Mouse (Mus musculus): ENCODE measurements around the gene Slc38a8. TPM values are rescaled to one million over a fixed set of nuclear protein-coding genes. Genes with fewer than 3 reads are reported as not detected.
A peak's percentile ranks its signal among the peaks of the same experiment; 100 is the strongest.

The Slc38a8 gene
- polyA plus RNA-seq, 1 experiment = 1.3 TPM

DNA sequence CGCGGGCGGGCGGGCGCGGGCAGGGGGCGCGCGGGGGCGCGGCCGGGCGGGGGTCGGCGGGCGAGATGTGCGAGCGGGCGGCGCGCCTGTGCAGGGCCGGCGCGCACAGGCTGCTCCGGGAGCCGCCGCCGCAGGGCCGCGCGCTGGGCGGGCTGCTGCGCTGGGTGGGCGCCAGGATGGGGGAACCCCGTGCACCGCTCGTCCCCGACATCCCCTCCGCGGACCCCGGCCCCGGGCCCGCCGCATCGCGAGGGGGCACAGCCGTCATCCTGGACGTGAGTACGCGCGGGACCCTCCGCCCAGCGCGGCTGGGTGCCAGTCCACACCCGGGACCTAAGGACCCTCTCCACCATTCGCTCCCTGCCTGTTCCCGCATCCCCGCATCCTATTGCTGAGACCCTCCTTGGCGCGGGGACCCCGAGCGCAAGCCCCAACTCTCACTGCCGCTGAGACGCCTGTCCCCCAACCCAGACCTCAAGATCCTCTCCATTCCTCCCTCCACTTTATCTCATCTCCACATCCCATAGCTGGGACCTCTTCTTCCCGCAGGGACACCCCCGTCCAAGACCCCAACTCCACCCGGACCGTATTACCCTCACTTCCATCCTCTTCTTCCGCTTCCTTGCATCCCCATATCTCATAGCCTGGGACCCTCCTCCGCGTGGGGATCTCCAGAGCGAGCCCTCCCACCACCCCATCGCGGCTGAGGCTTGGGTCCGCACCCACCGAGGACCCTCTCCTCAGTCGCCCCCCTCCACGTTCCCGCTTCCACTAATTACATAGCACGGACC is 54.3 kb downstream of the Slc38a8 start:
- Histone ChIP-seq H3K36me3 (ENCODE audit: control insufficient read depth, insufficient read depth, low read length) (no peaks in the 10 kb centered on the region), H3K27me3 (ENCODE audit: control insufficient read depth, insufficient read depth, low read length) (no peaks in the 10 kb centered on the region), H3K4me3 (ENCODE audit: control insufficient read depth, low read depth, low read length) (peak overlapping the region; percentile 19), H3K27ac (ENCODE audit: control insufficient read depth, insufficient read depth, low read depth, low read length) (no peak overlapping the region), H3K4me1 (ENCODE audit: control insufficient read depth, insufficient read depth, low read length) (peaks cover 7% of the 10 kb centered on the region)
- TF ChIP-seq POLR2A (IDR thresholded peaks at IDR 0.05; ENCODE audit: control insufficient read depth, low read depth, low read length) = no peak
- TF ChIP-seq CTCF (IDR thresholded peaks at IDR 0.05; ENCODE audit: control insufficient read depth, insufficient read depth, insufficient replicate concordance, low read depth, low read length) = no peak

DNA sequence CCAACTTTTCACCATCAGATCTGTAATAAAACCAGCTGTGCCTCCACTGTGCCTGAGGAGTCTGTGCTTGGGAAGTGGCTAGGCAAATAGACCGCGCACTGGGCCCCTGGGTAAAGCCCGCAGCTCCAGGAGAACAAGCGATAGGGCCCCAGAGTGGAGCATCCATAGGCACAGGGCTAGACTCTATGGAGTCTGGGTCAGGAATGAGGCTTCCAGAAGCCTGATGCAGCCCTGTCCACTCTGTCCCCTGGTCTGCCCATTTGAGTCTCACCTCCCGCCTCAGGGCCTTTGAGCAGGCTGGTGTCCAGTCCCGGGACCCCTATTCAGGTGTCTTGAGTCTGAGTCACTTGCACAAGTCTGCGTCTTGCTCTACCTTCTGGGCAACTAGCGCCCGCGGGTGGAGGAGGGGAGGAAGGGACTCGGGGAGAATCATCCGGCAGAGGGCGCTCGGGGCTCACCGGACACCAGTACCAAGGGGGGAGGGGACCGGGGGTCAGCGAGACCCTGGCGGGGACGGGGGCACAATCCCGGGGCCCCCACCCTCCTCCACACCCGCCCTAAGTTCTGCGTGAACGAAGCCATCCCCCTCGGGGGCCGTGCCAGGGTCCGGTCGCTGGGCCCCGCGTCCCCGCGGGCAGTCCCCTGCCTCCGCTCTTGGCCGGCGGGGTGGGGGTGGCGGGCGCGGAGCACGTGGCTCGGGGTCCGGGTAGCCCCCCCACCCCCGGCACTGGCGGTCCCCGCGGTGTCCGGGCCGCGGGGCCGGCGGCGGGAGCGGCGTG is 55.1 kb downstream of the Slc38a8 start, which contains the start of gene Necab2:
Gene Necab2 (plus strand): TSS at position 509 of the 779 bp plus-strand sequence.
- Histone ChIP-seq H3K36me3 (ENCODE audit: control insufficient read depth, insufficient read depth, low read length) (no peaks in the 10 kb centered on the region), H3K27ac (ENCODE audit: control insufficient read depth, insufficient read depth, low read depth, low read length) (no peak within 1 kb of the TSS), H3K4me3 (ENCODE audit: control insufficient read depth, low read depth, low read length) (peak within 1 kb of the TSS; percentile 20), H3K27me3 (ENCODE audit: control insufficient read depth, insufficient read depth, low read length) (no peaks in the 10 kb centered on the region), H3K4me1 (ENCODE audit: control insufficient read depth, insufficient read depth, low read length) (peaks cover 8% of the 10 kb centered on the region)
- no peak for TF ChIP-seq POLR2A (IDR thresholded peaks at IDR 0.05; ENCODE audit: control insufficient read depth, low read depth, low read length)
- TF ChIP-seq CTCF (IDR thresholded peaks at IDR 0.05; ENCODE audit: control insufficient read depth, insufficient read depth, insufficient replicate concordance, low read depth, low read length) = peak; percentile 42; the same call in 1 of the 2 replicates

DNA sequence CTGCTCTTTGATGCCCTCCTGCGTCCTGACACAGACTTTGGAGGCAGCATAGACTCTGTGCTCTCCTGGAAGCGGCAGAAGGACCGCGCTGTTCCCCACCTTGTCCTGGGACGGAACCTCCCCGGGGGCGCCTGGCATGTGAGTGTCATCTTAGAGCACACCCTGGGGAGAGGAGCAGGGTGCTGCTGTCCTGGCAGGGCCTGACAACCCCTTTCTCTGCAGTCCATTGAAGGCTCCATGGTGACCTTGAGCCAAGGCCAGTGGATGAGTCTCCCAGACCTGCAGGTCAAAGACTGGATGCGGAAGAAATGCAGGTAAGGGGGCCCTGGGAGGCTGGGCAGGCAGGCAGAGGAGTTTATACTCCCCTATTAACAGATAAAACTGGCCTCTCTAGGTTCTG is 58.5 kb downstream of the Slc38a8 start:
- no peak overlapping the region for H3K27ac ChIP-seq (ENCODE audit: control insufficient read depth, insufficient read depth, low read depth, low read length)
- H3K27me3 ChIP-seq (ENCODE audit: control insufficient read depth, insufficient read depth, low read length) = no peaks in the 10 kb centered on the region
- TF ChIP-seq POLR2A (IDR thresholded peaks at IDR 0.05; ENCODE audit: control insufficient read depth, low read depth, low read length) (no peak), CTCF (IDR thresholded peaks at IDR 0.05; ENCODE audit: control insufficient read depth, insufficient read depth, insufficient replicate concordance, low read depth, low read length) (no peak)

DNA sequence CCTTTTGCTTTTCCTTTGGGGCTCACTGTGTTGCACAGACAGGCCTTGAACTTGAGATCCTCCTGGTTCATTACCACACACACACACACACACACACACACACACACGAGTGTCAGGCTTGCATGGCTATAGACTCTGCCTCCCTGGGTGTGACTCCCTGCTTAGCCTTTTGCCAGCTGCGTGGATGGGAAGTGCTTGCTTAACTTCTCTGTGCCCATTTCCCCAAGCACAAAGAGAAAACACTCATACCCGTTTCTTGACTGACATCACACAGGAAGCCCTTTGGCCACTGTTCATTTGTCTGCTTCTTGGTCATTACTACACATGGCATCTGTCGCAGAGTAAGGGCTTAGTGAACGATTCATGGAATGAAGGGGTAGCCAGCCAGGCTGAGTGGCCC is 59.5 kb downstream of the Slc38a8 start:
- Histone ChIP-seq H3K27ac (ENCODE audit: control insufficient read depth, insufficient read depth, low read depth, low read length) (no peak overlapping the region), H3K36me3 (ENCODE audit: control insufficient read depth, insufficient read depth, low read length) (no peaks in the 10 kb centered on the region), H3K27me3 (ENCODE audit: control insufficient read depth, insufficient read depth, low read length) (no peaks in the 10 kb centered on the region), H3K4me3 (ENCODE audit: control insufficient read depth, low read depth, low read length) (no peak overlapping the region), H3K4me1 (ENCODE audit: control insufficient read depth, insufficient read depth, low read length) (peaks cover 6% of the 10 kb centered on the region)
- no peak for TF ChIP-seq CTCF (IDR thresholded peaks at IDR 0.05; ENCODE audit: control insufficient read depth, insufficient read depth, insufficient replicate concordance, low read depth, low read length)
- no peak for TF ChIP-seq POLR2A (IDR thresholded peaks at IDR 0.05; ENCODE audit: control insufficient read depth, low read depth, low read length)

More for the DNA sequence above, 58.5 kb downstream of the Slc38a8 start:
- no peaks in the 10 kb centered on the region for H3K36me3 ChIP-seq (ENCODE audit: control insufficient read depth, insufficient read depth, low read length)
- H3K4me1 ChIP-seq (ENCODE audit: control insufficient read depth, insufficient read depth, low read length) = peaks cover 12% of the 10 kb centered on the region
- no peak overlapping the region for H3K4me3 ChIP-seq (ENCODE audit: control insufficient read depth, low read depth, low read length)

GRCm38 (mm10) chr8:119440952-119441270 is 60.6 kb downstream of the Slc38a8 start:
- no peak overlapping the region for H3K4me3 ChIP-seq (ENCODE audit: control insufficient read depth, low read depth, low read length)
- peaks cover 8% of the 10 kb centered on the region for H3K4me1 ChIP-seq (ENCODE audit: control insufficient read depth, insufficient read depth, low read length)
- no peaks in the 10 kb centered on the region for H3K27me3 ChIP-seq (ENCODE audit: control insufficient read depth, insufficient read depth, low read length)
- no peak for TF ChIP-seq CTCF (IDR thresholded peaks at IDR 0.05; ENCODE audit: control insufficient read depth, insufficient read depth, insufficient replicate concordance, low read depth, low read length)
- no peak for TF ChIP-seq POLR2A (IDR thresholded peaks at IDR 0.05; ENCODE audit: control insufficient read depth, low read depth, low read length)
- no peaks in the 10 kb centered on the region for H3K36me3 ChIP-seq (ENCODE audit: control insufficient read depth, insufficient read depth, low read length)
- H3K27ac ChIP-seq (ENCODE audit: control insufficient read depth, insufficient read depth, low read depth, low read length) = no peak overlapping the region; the same call in 1 of the 2 replicates

- H3K4me3 ChIP-seq (ENCODE audit: control insufficient read depth, low read depth, low read length) = no peak overlapping the region
- TF ChIP-seq CTCF (IDR thresholded peaks at IDR 0.05; ENCODE audit: control insufficient read depth, insufficient read depth, insufficient replicate concordance, low read depth, low read length) (peak; percentile 43), POLR2A (IDR thresholded peaks at IDR 0.05; ENCODE audit: control insufficient read depth, low read depth, low read length) (no peak)
Measured at GRCm38 (mm10) chr8:119440250-119440951, 61.1 kb downstream of the Slc38a8 start.

DNA sequence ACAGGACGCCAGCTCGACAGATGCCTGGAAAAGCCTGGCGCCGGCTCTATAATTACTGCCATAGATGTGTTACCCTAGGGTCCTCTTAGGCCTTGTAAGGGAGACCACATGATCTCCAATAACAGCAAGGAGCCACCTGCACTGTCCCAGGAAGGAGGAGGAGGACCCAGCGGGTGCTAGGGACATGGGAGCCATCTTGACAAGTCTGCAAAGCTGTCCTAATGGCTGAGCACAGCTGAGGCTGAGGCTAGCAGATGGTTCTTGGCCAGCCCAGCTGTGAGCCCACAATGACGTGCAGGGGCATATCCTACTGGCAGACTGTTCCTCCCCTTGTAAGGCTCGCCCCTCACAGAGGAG is 61.6 kb downstream of the Slc38a8 start:
- no peak overlapping the region for H3K4me3 ChIP-seq (ENCODE audit: control insufficient read depth, low read depth, low read length)
- peak overlapping the region; percentile 0; the same call in 1 of the 2 replicates for H3K27ac ChIP-seq (ENCODE audit: control insufficient read depth, insufficient read depth, low read depth, low read length)

More at GRCm38 (mm10) chr8:119440250-119440951, 61.1 kb downstream of the Slc38a8 start:
- no peak overlapping the region; the same call in 1 of the 2 replicates for H3K27ac ChIP-seq (ENCODE audit: control insufficient read depth, insufficient read depth, low read depth, low read length)
- H3K4me1 ChIP-seq (ENCODE audit: control insufficient read depth, insufficient read depth, low read length) = peaks cover 8% of the 10 kb centered on the region
- H3K27me3 ChIP-seq (ENCODE audit: control insufficient read depth, insufficient read depth, low read length) = no peaks in the 10 kb centered on the region
- H3K36me3 ChIP-seq (ENCODE audit: control insufficient read depth, insufficient read depth, low read length) = no peaks in the 10 kb centered on the region

More for the DNA sequence above, 61.6 kb downstream of the Slc38a8 start:
- TF ChIP-seq POLR2A (IDR thresholded peaks at IDR 0.05; ENCODE audit: control insufficient read depth, low read depth, low read length) = no peak
- no peak for TF ChIP-seq CTCF (IDR thresholded peaks at IDR 0.05; ENCODE audit: control insufficient read depth, insufficient read depth, insufficient replicate concordance, low read depth, low read length)
- H3K36me3 ChIP-seq (ENCODE audit: control insufficient read depth, insufficient read depth, low read length) = no peaks in the 10 kb centered on the region
- H3K27me3 ChIP-seq (ENCODE audit: control insufficient read depth, insufficient read depth, low read length) = no peaks in the 10 kb centered on the region
- H3K4me1 ChIP-seq (ENCODE audit: control insufficient read depth, insufficient read depth, low read length) = peaks cover 8% of the 10 kb centered on the region
